Mouse (Mus musculus): ENCODE data around the gene Gucd1.
A peak's percentile ranks its signal among the peaks of the same experiment; 100 is the strongest.
"Not testable (repeated sequence)": the region's sequence is repeated elsewhere in the genome, so short reads cannot be mapped to it uniquely, and the experiment has no call there.

The Gucd1 gene

GRCm38 (mm10) chr10:75428049-75429003 lies 89.4 kb downstream of the Gucd1 start:
- DNase-seq = no peak

DNA sequence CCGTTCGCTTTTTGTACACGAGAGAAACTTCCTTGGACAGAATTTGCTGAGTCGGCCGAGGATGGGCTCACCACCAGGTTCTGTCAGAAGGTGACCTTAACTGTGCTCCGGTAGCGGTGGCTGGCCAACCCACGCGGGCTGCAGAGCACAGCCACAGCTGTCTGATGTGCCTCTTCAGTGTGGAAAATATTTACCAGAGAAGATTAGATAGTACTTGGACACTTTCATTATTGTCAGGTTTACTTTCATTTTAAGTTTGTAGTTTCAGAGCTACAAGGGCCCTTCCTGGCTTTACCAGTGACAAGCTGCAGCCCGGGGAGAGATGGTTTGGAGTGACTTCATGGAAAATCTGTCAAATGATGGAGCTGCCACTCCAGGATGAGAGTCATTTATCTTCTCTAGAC lies 93.3 kb downstream of the Gucd1 start:
- DNase-seq = no peak

GRCm38 (mm10) chr10:75418747-75419146 lies 99.0 kb downstream of the Gucd1 start:
- no peak for DNase-seq

DNA sequence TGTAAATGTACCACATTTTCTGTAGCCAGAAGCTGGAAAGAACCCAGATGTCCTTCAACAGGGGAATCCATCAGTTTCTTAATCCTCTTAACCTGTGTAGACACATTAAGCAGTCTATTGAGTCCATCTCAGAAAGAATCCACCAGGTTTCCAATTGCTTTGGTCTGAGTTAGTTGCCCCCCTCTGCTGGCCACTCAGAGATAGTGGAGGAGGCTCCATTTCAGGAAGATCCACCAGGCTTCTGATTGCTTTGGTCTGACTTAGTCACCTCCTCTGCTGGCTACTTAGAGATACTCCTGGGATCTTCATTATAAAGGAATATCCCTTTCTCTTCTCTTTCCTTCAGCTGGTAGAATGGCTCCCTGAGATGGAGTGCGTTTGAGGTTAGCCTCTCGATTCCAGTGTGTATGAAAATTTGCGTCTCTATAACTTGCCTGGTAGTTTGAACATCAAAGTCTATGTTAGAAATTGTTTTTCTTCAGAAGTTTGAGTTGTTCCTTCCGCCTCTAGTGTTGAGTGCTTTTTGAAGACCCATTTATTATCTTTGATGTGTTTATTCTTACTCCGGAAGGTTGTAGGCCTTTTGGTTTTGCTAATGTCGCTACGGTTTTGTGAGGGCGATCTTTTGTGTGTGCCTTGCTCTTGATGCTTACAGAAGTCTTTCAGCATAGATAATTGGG lies 100.3 kb downstream of the Gucd1 start:
- no peak for DNase-seq

DNA sequence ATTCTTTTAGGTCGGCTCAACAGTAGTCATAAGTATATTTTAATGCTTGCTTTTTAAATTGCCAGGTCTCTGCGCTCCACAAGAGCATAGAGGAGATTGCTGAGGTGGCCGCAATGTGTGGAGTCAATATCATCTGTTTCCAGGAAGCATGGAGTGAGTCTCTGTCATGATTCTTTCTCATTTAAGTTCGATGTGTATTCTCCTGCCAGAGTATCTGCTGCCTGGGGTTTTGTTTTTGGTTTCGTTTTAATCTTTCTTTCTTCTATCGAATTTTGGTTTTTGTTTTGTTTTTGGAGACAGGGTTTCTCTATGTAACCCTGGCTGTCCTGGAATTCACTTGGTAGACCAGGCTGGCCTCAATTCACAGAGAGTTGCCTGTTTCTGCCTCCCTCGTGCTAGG lies 102.8 kb downstream of the Gucd1 start:
- DNase-seq = no peak

- DNase-seq = no peak
These were observed 105.4 kb downstream of the Gucd1 start for GRCm38 (mm10) chr10:75412114-75413103.

- DNase-seq = not testable (repeated sequence)
These were observed 106.2 kb downstream of the Gucd1 start for GRCm38 (mm10) chr10:75411343-75412113.

GRCm38 (mm10) chr10:75407741-75408140 lies 110.0 kb downstream of the Gucd1 start:
- no peak for DNase-seq

DNA sequence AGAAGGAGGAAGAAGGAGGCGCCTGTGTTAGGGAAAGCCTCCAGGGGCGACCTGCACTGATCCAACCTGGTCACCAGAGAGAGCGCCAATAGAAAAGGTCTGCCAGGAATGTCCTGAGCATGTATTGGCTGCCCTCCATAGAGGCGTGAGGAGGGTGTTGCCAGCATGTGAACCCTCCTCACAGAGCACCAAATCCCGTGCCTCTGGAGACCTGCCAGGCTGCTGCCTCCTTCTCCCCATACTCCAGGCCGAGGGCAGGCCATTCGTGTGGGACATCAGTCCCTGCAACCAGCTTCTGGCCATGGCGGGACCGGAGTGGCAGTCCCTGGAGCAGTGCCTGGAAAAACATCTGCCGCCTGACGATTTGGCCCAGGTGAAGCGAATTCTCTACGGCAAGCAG lies 111.0 kb downstream of the Gucd1 start:
- DNase-seq = peak; percentile 55

- DNase-seq = no peak
These were observed 111.9 kb downstream of the Gucd1 start for GRCm38 (mm10) chr10:75405916-75406315.

DNA sequence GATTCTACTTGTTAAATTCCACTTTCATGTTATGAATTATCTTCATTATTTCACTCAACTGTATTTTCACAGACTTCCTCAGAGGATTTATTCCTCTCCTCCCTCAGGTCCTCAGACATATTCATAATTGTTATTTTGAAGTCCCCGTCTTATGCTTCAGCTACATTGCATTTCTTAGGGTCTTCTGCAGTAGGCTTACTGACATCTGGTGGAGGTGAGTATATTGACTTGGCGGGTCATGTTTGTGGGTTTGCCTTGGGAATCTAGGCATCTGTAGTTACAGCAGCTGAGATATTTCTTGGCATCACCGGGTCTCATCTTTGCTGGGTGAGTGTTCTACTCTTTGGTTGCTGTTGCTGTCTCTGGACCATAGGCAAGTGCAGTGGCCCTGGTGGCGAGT lies 116.8 kb downstream of the Gucd1 start, which contains the start of gene Upb1:
Gene Upb1, plus strand, starts transcription at position 158 of the 400 bp plus-strand sequence.
- DNase-seq = no peak

DNA sequence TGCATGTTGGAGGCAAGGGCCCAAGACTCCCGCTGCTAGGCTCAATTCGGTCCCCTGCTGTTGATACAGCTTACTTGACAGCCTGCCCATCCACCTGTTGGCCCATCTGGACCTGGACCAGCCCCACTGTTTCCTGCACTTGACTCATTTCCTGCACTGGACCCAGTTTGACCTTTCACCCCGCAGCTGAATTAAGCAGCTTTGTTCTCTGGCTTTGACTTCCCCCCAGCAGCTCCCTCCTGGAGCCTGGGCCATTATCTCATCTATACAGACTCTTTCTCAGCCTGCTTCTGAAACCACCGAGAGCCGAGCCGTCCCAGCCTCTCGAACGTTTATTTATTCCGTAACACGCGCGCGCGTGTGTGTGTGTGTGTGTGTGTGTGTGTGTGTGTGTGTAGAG lies 120.8 kb downstream of the Gucd1 start:
- peak; percentile 18 for DNase-seq

GRCm38 (mm10) chr10:75394796-75395195 lies 123.0 kb downstream of the Gucd1 start:
- DNase-seq = no peak

DNA sequence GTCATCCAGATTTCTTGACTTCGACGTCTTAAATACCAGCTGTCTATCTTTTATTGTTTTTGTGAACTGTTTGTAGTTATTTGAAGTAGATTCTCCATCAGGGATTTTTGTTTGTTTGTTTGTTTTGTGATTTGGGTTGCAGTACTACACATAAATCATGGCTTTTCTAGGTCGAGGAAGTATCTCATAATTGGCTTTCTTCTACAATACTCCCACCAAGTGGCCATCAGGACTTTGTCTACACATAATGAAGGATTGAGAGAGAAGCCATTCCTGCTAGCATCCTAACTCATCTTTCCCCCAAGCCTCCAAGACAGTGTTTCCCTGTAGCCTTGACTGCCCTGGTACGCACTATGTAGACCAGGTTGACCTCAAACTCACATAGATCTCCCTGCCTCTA lies 126.9 kb downstream of the Gucd1 start:
- DNase-seq = no peak

GRCm38 (mm10) chr10:75390156-75390555 lies 127.6 kb downstream of the Gucd1 start:
- DNase-seq = no peak

GRCm38 (mm10) chr10:75378688-75379087 lies 139.1 kb downstream of the Gucd1 start:
- DNase-seq = no peak

- DNase-seq = peak; percentile 22
These were observed 144.0 kb downstream of the Gucd1 start for GRCm38 (mm10) chr10:75373655-75374351.

DNA sequence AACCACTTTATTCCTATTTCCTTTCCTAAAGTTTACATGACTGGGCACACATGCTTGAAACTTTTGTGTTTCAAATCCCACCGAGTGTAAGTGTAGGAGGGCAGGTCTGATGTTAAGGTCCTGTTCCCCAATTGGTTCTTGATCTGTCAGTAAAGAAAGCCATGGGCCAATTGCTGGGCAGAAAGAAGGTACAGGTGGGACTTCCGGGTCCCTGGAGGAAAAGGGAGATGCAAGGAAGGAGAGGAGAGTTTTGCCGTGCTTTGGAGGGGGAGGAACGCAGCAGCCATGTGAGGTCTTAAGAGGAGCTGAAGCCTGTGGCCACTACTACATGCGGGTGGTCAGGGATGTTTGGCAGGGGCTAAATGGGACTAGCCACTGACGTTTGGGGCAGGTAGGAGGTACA lies 152.5 kb downstream of the Gucd1 start:
- DNase-seq = no peak

DNA sequence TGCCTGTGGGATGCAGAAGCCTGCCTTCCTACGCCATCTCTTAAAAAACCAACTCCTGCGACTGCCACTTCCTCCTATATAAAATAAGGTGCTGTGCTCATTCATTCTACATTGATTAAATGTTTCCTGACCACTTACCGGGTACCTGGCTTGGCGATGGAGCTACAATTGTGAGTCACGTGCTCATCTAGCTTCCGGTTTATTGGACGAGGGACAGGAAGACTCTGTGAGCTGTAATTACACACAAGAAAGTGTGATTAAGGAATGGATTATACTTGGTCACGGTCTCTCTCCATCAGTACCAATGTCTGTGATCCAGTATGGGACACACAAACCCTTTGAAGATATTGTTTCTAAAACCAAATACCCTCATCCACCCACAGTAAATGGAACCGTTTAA lies 153.0 kb downstream of the Gucd1 start:
- DNase-seq = no peak

DNA sequence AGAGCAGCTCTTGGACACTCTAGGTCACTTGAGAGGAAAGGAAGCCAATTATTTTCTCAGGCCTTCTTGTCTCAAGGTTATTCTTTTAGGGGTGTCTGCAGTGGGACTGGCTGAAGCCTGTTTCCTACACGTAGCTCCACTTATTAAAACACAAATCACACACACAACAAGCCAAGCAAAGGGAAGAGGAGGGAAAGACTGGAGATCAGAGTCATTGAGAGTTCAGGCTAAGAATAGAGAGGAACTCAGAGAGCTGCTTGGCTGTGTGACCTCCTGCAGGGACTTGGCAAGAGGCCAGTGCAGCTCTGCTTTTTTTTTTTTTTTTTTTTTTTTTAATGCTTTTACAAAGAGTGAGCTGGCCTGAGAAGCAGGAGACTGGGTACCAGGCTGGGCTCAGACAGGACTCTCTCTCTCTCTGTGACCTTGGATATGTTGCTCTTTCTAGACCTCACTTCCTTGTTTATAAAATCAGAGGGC lies 153.5 kb downstream of the Gucd1 start:
- DNase-seq = peak; percentile 24

DNA sequence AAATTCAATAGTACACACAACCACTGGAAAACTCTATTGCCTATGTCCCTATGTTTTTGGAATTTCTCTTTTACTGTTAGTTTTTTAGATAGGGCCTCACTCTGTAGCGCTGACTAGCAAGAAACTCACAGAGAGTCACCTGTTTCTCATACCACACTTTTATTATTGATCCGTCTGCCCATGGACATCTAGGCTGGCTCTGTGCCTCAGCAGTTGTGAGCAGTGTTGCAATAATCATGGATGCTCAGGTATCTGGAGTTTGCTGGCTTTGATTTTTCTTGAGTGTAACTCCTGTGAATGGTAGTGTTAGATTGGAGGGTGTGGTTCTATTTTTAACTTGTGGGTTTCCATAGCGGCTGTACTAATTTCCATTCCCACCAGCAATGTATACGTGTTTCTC lies 162.4 kb downstream of the Gucd1 start:
- no peak for DNase-seq
